8 mouse cellular contexts compared by ENCODE assay signal in genomic region chr9:108339886-108340257, GRCm38 (mm10). TPM values are rescaled to one million over a fixed set of nuclear protein-coding genes. Genes with fewer than 3 reads are reported as not detected.
DNase-seq lines count a peak whose midpoint lies in the region; ATAC-seq and TF ChIP-seq lines count a peak whose summit lies in the region.

No protein-coding gene starts in this region.

- no peaks in the 10 kb centered on the region for H3K27me3 ChIP-seq in forebrain, embryonic 15.5 days
- no peaks in the 10 kb centered on the region for H3K27me3 ChIP-seq in intestine, embryonic 16.5 days (replicated peaks; ENCODE audit: control insufficient read depth, insufficient read depth, low read length)
- no peaks in the 10 kb centered on the region for H3K27me3 ChIP-seq in stomach, embryonic 14.5 days (ENCODE audit: control insufficient read depth, insufficient read depth, low read length)

- DNase-seq in gastrocnemius, postnatal 14 days, result peak; percentile 25
- DNase-seq in gastrocnemius, postnatal 25 days, result no peak
- peak; percentile 29 for DNase-seq in lung, postnatal 10 days
- no peak for DNase-seq in layer of hippocampus, postnatal 14 days (ENCODE audit: low spot score in 2 of 2)

- intact Hi-C loops in gastrocnemius, postnatal 14 days (cut with DNase I; ENCODE audit: low total_unique reads), result no loop called here

- peak; percentile 23; the same call in 1 of the 2 replicates for TF ChIP-seq POLR2A in bone marrow, adult 2 months (IDR thresholded peaks at IDR 0.05; ENCODE audit: borderline replicate concordance, control insufficient read depth, low read depth, low read length)

- H3K9me3 ChIP-seq in forebrain, embryonic 15.5 days, result no peaks in the 10 kb centered on the region
- H3K9me3 ChIP-seq in intestine, embryonic 16.5 days (ENCODE audit: control insufficient read depth, low read length), result no peaks in the 10 kb centered on the region
- H3K9me3 ChIP-seq in stomach, embryonic 14.5 days (ENCODE audit: control insufficient read depth, low read depth, low read length), result no peaks in the 10 kb centered on the region

- H3K4me2 ChIP-seq in forebrain, embryonic 15.5 days (replicated peaks), result peak overlapping the region; percentile 63
- H3K4me2 ChIP-seq in intestine, embryonic 16.5 days (ENCODE audit: low read depth, low read length), result peak overlapping the region; percentile 74
- peak overlapping the region; percentile 83 for H3K4me2 ChIP-seq in stomach, embryonic 14.5 days (replicated peaks; ENCODE audit: low read depth, low read length)

- no peak for TF ChIP-seq CTCF in bone marrow, adult 2 months (IDR thresholded peaks at IDR 0.05; ENCODE audit: control insufficient read depth, insufficient read depth, low read length)

- peak overlapping the region; percentile 70 for H3K9ac ChIP-seq in forebrain, embryonic 15.5 days (replicated peaks)
- H3K9ac ChIP-seq in intestine, embryonic 16.5 days (ENCODE audit: low read depth, low read length), result peak overlapping the region; percentile 95
- peak overlapping the region; percentile 86 for H3K9ac ChIP-seq in stomach, embryonic 14.5 days (replicated peaks; ENCODE audit: low read depth, low read length)

- peaks cover 5% of the 10 kb centered on the region for H3K4me1 ChIP-seq in bone marrow, adult 2 months (ENCODE audit: control insufficient read depth, insufficient read depth, low read length)
- peaks cover 23% of the 10 kb centered on the region for H3K4me1 ChIP-seq in forebrain, embryonic 15.5 days
- H3K4me1 ChIP-seq in intestine, embryonic 16.5 days (ENCODE audit: control insufficient read depth, insufficient read depth, low read length), result peaks cover 30% of the 10 kb centered on the region
- H3K4me1 ChIP-seq in stomach, embryonic 14.5 days (ENCODE audit: control insufficient read depth, insufficient read depth, low read length), result peaks cover 23% of the 10 kb centered on the region; the same call in 1 of the 2 replicates

- under 1% methylated on average over 20 of the region's 20 CpGs for WGBS in bone marrow, adult 2 months
- WGBS in forebrain, embryonic 15.5 days, result 13% methylated on average over 20 of the region's 20 CpGs
- WGBS in intestine, embryonic 16.5 days, result 10% methylated on average over 20 of the region's 20 CpGs
- 8% methylated on average over 20 of the region's 20 CpGs for WGBS in stomach, embryonic 14.5 days

- no peak for ATAC-seq in forebrain, embryonic 15.5 days (replicated peaks)
- ATAC-seq in intestine, embryonic 16.5 days, result no peak
- no peak for ATAC-seq in stomach, embryonic 14.5 days (ENCODE audit: insufficient number of reproducible peaks, insufficient read depth, low FRiP score, low read depth)

- H3K4me3 ChIP-seq in bone marrow, adult 2 months (replicated peaks; ENCODE audit: control insufficient read depth, low read depth, low read length), result peak overlapping the region; percentile 76
- peak overlapping the region; percentile 58 for H3K4me3 ChIP-seq in forebrain, embryonic 15.5 days
- peak overlapping the region; percentile 82 for H3K4me3 ChIP-seq in intestine, embryonic 16.5 days (ENCODE audit: low read length)
- H3K4me3 ChIP-seq in stomach, embryonic 14.5 days (ENCODE audit: low read depth, low read length), result peak overlapping the region; percentile 74

- peak overlapping the region; percentile 96 for H3K27ac ChIP-seq in bone marrow, adult 2 months (ENCODE audit: control insufficient read depth, insufficient read depth, low read depth, low read length, poor library complexity)
- peak overlapping the region; percentile 94 for H3K27ac ChIP-seq in forebrain, embryonic 15.5 days (replicated peaks)
- peak overlapping the region; percentile 98 for H3K27ac ChIP-seq in intestine, embryonic 16.5 days (ENCODE audit: low read length)
- peak overlapping the region; percentile 96 for H3K27ac ChIP-seq in stomach, embryonic 14.5 days (ENCODE audit: low read length)

- H3K36me3 ChIP-seq in forebrain, embryonic 15.5 days, result peaks cover 13% of the 10 kb centered on the region
- no peaks in the 10 kb centered on the region for H3K36me3 ChIP-seq in intestine, embryonic 16.5 days (ENCODE audit: control insufficient read depth, insufficient read depth, low read length)
- H3K36me3 ChIP-seq in stomach, embryonic 14.5 days (ENCODE audit: control insufficient read depth, insufficient read depth, low read length), result peaks cover 15% of the 10 kb centered on the region

RNA-seq across cellular contexts. Expression of gene Gpx1, which starts 1.2 kb away (rescaled TPM):
- total RNA-seq in gastrocnemius, postnatal 14 days (2021), result 10 to 100 TPM; 86.5 to 98.0 TPM
- 10 to 100 TPM; 74.4 to 92.9 TPM for total RNA-seq in gastrocnemius, postnatal 25 days (2021)
- 1,398 and 2,156 TPM in 2 replicates for polyA plus RNA-seq in bone marrow, adult 2 months (2011; ENCODE audit: insufficient read depth, insufficient read length, low replicate concordance, missing spikeins)
- polyA plus RNA-seq in forebrain, embryonic 15.5 days (2015; fragmentation: Nextera tagmentation; extraction: Ambion mirVana), result 383 and 395 TPM in 2 replicates
- 1,298 and 1,315 TPM in 2 replicates for polyA plus RNA-seq in intestine, embryonic 16.5 days (2015; fragmentation: Nextera tagmentation; extraction: Ambion mirVana)
- 676 and 679 TPM in 2 replicates for polyA plus RNA-seq in stomach, embryonic 14.5 days (2014; fragmentation: Nextera tagmentation; extraction: Ambion mirVana)
- total RNA-seq in layer of hippocampus, postnatal 14 days (2021), result 10 to 100 TPM; 67.3 to 68.7 TPM

RNA-seq across cellular contexts. Expression of gene Usp4, which starts 7.8 kb away (rescaled TPM):
- 10 to 100 TPM; 56.6 to 62.4 TPM for total RNA-seq in gastrocnemius, postnatal 14 days (2021)
- total RNA-seq in gastrocnemius, postnatal 25 days (2021), result 10 to 100 TPM; 61.7 to 64.9 TPM
- polyA plus RNA-seq in bone marrow, adult 2 months (2011; ENCODE audit: insufficient read depth, insufficient read length, low replicate concordance, missing spikeins), result 102 and 256 TPM in 2 replicates
- polyA plus RNA-seq in forebrain, embryonic 15.5 days (2015; fragmentation: Nextera tagmentation; extraction: Ambion mirVana), result 138 and 140 TPM in 2 replicates
- 84.4 and 92.1 TPM in 2 replicates for polyA plus RNA-seq in intestine, embryonic 16.5 days (2015; fragmentation: Nextera tagmentation; extraction: Ambion mirVana)
- polyA plus RNA-seq in stomach, embryonic 14.5 days (2014; fragmentation: Nextera tagmentation; extraction: Ambion mirVana), result 102 and 103 TPM in 2 replicates
- total RNA-seq in layer of hippocampus, postnatal 14 days (2021), result 100 to 1,000 TPM; 111 to 121 TPM

RNA-seq across cellular contexts. Expression of gene Tcta, which starts 33.9 kb away (rescaled TPM):
- total RNA-seq in gastrocnemius, postnatal 14 days (2021), result 10 to 100 TPM; 24.7 to 26.9 TPM
- total RNA-seq in gastrocnemius, postnatal 25 days (2021), result 10 to 100 TPM; 25.0 to 30.8 TPM
- 5.6 and 13.2 TPM in 2 replicates for polyA plus RNA-seq in bone marrow, adult 2 months (2011; ENCODE audit: insufficient read depth, insufficient read length, low replicate concordance, missing spikeins)
- 35.2 and 36.6 TPM in 2 replicates for polyA plus RNA-seq in forebrain, embryonic 15.5 days (2015; fragmentation: Nextera tagmentation; extraction: Ambion mirVana)
- polyA plus RNA-seq in intestine, embryonic 16.5 days (2015; fragmentation: Nextera tagmentation; extraction: Ambion mirVana), result 40.9 and 45.1 TPM in 2 replicates
- polyA plus RNA-seq in stomach, embryonic 14.5 days (2014; fragmentation: Nextera tagmentation; extraction: Ambion mirVana), result 37.9 and 43.3 TPM in 2 replicates
- total RNA-seq in layer of hippocampus, postnatal 14 days (2021), result 10 to 100 TPM; 45.3 to 46.8 TPM

RNA-seq across cellular contexts. Expression of gene Rhoa, which starts 33.9 kb away (rescaled TPM):
- 100 to 1,000 TPM; 159 to 177 TPM for total RNA-seq in gastrocnemius, postnatal 14 days (2021)
- total RNA-seq in gastrocnemius, postnatal 25 days (2021), result 100 to 1,000 TPM; 104 to 120 TPM
- polyA plus RNA-seq in bone marrow, adult 2 months (2011; ENCODE audit: insufficient read depth, insufficient read length, low replicate concordance, missing spikeins), result 138 and 223 TPM in 2 replicates
- 296 and 306 TPM in 2 replicates for polyA plus RNA-seq in forebrain, embryonic 15.5 days (2015; fragmentation: Nextera tagmentation; extraction: Ambion mirVana)
- 425 and 427 TPM in 2 replicates for polyA plus RNA-seq in intestine, embryonic 16.5 days (2015; fragmentation: Nextera tagmentation; extraction: Ambion mirVana)
- polyA plus RNA-seq in stomach, embryonic 14.5 days (2014; fragmentation: Nextera tagmentation; extraction: Ambion mirVana), result 308 and 334 TPM in 2 replicates
- total RNA-seq in layer of hippocampus, postnatal 14 days (2021), result 100 to 1,000 TPM; 189 to 198 TPM

RNA-seq across cellular contexts. Expression of gene Amt, which starts 43.2 kb away (rescaled TPM):
- 1 to 10 TPM in 1 of 2 experiments, under 1 TPM in 1; 0.76 to 1.3 TPM for total RNA-seq in gastrocnemius, postnatal 14 days (2021)
- total RNA-seq in gastrocnemius, postnatal 25 days (2021), result 1 to 10 TPM; 1.6 to 1.8 TPM
- polyA plus RNA-seq in bone marrow, adult 2 months (2011; ENCODE audit: insufficient read depth, insufficient read length, low replicate concordance, missing spikeins), result 1.7 and 15.2 TPM in 2 replicates
- 23.8 and 24.5 TPM in 2 replicates for polyA plus RNA-seq in forebrain, embryonic 15.5 days (2015; fragmentation: Nextera tagmentation; extraction: Ambion mirVana)
- polyA plus RNA-seq in intestine, embryonic 16.5 days (2015; fragmentation: Nextera tagmentation; extraction: Ambion mirVana), result 15.5 TPM in 2 replicates
- 21.3 and 27.4 TPM in 2 replicates for polyA plus RNA-seq in stomach, embryonic 14.5 days (2014; fragmentation: Nextera tagmentation; extraction: Ambion mirVana)
- 10 to 100 TPM; 27.1 to 27.9 TPM for total RNA-seq in layer of hippocampus, postnatal 14 days (2021)

Comparison
In these comparisons a context has a peak if more than half of its experiments do, and no peak if none do; other contexts are left out.
1. DNase-seq: peak in gastrocnemius, postnatal 14 days (single experiment) and lung, postnatal 10 days (single experiment); none in gastrocnemius, postnatal 25 days (single experiment) and layer of hippocampus, postnatal 14 days (0 of 2).
2. Peak in every context shown above with its lines, with median percentiles within 50 percentile points of each other: H3K27ac ChIP-seq, H3K4me3 ChIP-seq, H3K4me2 ChIP-seq and H3K9ac ChIP-seq.